Mouse (Mus musculus) heart, adult 10 weeks (tissue): Measurements from ENCODE around the gene Rfwd3. TPM values are rescaled to one million over a fixed set of nuclear protein-coding genes. Genes with fewer than 3 reads are reported as not detected.

Experiments used
- polyA plus RNA-seq: library from polyadenylated mRNA; stranded (reverse); fragments of 350-450 nt; fragmentation: Illumina TruSeq; extraction: RNeasy Lipid Tissue Mini Kit (QIAGEN cat#74804); gene quantifications from one replicate; pipeline ENCODE4 v1.2.3, GENCODE M21; 2014; ENCODE audit warnings: low read depth, low replicate concordance

Rfwd3 gene
- polyA plus RNA-seq: 17.4 TPM

DNA sequence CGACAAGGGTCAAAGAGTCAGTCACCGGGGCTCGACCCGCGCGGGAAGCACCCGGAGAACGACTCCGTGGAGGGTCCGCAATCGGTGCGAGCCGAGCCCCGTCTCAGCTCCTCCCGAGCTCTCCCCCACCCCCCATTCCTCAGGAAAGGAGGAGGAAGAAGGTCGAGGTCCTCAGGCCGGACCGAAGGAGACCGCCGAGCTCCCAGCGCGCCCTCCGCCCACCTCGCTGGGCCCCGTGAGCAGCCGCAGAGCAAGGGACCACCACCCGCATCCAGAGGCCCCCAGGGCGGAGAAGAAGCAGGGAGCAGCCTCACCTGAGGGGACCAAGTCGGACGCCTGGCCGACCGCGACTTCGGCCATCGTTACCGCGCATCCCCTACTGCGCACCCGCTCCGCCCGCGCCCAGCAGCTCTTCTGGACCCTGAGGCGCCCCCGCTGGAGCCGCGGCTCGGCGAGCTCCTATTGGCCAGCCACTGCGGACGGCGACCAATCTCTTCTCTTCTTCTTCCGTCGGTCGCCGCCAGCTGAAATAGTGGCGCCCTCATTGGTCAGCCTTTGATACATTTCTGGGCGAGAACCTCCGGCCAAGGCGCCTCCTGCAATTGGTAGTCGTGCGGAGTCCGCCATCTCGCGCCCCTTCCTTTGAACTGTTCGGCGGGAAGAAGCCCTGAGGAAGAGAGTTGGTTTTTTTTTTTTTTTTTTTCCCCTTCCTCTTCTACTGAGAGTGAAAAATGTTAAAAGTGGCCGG is at the start of gene Rfwd3:
Gene Rfwd3 (minus strand): TSS at position 402 of the 748 bp plus-strand sequence.

GRCm38 (mm10) chr8:111337890-111338347 is 37.9 kb upstream of the Rfwd3 start, which contains the start of gene Mlkl:
Gene Mlkl (minus strand): TSS chr8:111338177.

GRCm38 (mm10) chr8:111258631-111259407 is 41.2 kb downstream of the Rfwd3 start, which contains the start of gene Glg1:
Gene Glg1 (minus strand): TSS chr8:111259216.

Other genes starting within 250 kb of the Rfwd3 start
- gene Exosc6, start 243.9 kb downstream of the Rfwd3 start, polyA plus RNA-seq: not detected
- 2.8 TPM for gene Clec18a, start 207.8 kb downstream of the Rfwd3 start, polyA plus RNA-seq
- gene Pdpr, start 205.6 kb downstream of the Rfwd3 start, polyA plus RNA-seq: 52.7 TPM
- 57.9 TPM for gene Glg1, start 41.0 kb downstream of the Rfwd3 start, polyA plus RNA-seq
- 2.6 TPM for gene Mlkl, start 38.0 kb upstream of the Rfwd3 start, polyA plus RNA-seq
- gene Fa2h, start 93.6 kb upstream of the Rfwd3 start, polyA plus RNA-seq: not detected
- 5.8 TPM for gene Wdr59, start 221.9 kb upstream of the Rfwd3 start, polyA plus RNA-seq
- 57.5 TPM for gene Znrf1, start 235.9 kb upstream of the Rfwd3 start, polyA plus RNA-seq